Mouse (Mus musculus) c-Kit-positive CD71-negative TER-119-negative erythroid progenitor cells, embryonic 14.5 days (primary cell): ENCODE data around the gene Apbb2.

Source experiments
- DNase-seq: peaks from one replicate; pipeline ENCODE4 v3.0.0-alpha.2; 2013; ENCODE audit warnings: low read depth

The Apbb2 gene

GRCm38 (mm10) chr5:66376589-66377270 lies 241.9 kb downstream of the Apbb2 start:
- DNase-seq = no peak

- no peak for DNase-seq
Observed at GRCm38 (mm10) chr5:66374413-66374812, 244.2 kb downstream of the Apbb2 start.

GRCm38 (mm10) chr5:66373515-66374164 lies 244.9 kb downstream of the Apbb2 start:
- DNase-seq = no peak

- DNase-seq = no peak
Observed at GRCm38 (mm10) chr5:66371131-66371530, 247.5 kb downstream of the Apbb2 start.

GRCm38 (mm10) chr5:66368966-66369365 lies 249.6 kb downstream of the Apbb2 start:
- DNase-seq = peak; percentile 23

DNA sequence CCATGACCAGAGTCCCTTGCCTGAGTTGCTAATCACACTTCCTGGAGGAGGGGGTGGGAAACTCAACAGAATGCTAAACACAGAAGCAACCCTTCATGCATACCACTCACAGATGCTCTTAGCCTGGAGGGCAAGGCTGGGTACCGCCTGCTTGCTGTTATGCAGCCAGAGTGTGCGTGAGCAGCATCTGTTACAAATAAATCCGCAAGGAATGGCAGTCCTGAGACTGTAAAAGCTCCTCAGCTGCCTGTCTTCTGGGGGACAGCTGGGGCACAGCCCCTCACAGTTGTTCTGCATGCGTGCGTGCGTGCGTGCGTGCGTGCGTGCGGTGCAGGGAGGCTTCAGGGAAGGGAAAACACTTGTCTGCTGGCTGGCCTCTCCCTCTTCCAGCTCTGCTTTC lies 250.9 kb downstream of the Apbb2 start:
- DNase-seq = no peak

DNA sequence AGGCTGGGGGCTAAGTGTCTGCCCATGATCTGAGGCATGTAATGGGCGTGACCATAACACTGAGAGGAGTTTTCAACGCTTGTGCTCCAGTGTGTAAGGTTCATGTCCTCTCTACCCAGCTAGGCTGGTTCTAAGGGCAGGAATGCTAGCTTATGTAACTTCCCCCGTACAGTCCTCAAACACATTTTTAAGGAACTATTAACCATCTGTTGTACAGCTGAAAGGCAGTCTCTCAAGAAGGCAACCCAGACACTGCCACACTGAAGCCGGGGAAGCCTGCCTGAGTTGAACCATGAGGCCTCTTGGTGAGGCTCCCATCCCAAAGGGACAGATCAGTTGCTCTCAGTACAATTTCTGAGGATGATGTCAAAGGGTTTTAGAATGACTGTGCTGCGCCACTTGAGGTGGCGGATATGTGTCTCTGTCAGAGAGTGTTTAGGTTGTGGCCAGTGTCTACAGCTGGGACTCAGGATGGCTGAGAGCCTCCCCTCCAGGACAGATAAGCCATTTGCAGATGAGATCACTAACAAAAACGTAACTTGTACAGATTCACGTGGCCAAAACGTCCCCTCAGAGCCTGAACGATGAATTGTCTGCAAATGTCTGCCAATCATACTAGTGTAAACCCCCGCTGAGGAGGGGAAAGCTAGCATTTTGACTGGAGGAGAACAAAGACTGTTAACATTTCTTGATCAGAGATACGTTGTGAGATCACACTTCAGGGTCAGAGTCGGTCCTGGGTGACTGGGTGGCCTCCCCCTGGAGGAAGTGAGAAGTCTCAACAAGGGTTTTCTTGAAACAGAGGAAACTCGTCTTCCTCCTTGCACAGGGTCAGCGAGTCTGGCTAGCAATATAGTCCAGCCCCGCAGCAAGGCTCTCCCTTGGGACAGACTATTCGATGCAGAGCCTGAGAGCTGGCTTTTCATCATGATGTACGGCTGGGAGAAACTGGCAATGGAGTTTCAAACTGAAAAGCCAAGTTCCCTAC lies 255.0 kb downstream of the Apbb2 start:
- DNase-seq = no peak

- no peak for DNase-seq
Observed at GRCm38 (mm10) chr5:66360739-66361138, 257.8 kb downstream of the Apbb2 start.

DNA sequence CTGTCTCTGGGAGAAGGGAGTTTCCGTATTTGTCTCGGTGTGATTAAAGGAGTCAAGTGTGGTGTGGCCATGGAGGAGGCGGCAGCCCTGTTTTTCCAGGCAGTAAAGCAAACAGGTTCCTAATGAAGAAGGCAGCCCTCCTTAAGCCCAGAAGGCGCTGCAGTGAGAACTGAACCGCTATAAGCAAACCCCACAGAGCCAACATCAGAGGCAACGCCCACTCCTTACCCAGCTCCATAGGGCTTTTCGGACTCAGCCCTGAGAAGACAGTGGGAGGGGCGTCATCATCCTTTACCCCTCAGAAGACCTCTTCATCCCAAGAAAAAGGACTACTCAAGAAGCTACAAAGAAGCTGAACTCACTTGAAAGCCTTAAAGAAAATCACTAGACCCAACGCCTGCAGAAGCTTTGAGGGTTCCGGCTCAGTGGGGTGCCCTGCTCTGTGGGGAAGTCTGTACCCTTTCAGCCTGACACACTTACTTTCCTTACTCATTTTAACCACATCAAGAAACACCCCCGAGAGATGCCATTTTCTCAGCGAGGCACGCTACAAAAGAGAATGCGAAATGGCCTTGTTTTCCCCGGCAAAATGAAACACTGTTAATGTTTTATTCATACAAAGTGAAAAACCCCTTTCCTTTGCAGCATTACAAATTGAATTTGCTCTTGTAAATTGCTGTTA lies 258.7 kb downstream of the Apbb2 start:
- no peak for DNase-seq

- DNase-seq = no peak
Observed at GRCm38 (mm10) chr5:66355147-66355546, 263.4 kb downstream of the Apbb2 start.

GRCm38 (mm10) chr5:66353876-66354275 lies 264.7 kb downstream of the Apbb2 start:
- DNase-seq = no peak

DNA sequence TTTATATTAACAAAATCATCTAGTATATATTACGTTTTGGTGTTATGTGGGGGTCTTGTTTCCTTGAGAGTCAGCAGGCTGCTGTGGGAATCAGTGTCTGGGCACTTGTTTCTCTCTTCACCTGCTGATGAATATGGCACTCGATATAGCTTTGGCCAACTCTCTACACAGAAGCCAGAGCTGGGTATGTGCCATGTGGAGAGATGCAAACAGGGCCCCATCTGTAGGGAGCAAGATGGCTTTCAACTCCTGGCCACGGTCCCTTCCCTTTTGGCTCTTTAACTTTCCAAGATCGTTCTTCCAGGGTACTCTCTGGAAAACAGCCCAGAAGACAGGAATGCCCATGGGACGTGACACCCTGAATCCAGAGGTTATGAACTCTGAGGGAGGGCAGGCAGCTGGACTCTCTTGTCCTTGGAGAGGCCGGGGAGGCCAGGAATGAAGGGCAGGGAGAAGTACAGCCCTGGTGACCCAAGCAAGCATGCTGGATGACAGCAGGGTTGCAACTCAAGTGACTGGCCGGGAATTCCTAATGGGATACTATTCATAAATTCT lies 266.7 kb downstream of the Apbb2 start:
- DNase-seq = no peak

GRCm38 (mm10) chr5:66351064-66351463 lies 267.5 kb downstream of the Apbb2 start:
- no peak for DNase-seq

GRCm38 (mm10) chr5:66350611-66351010 lies 268.0 kb downstream of the Apbb2 start:
- no peak for DNase-seq

DNA sequence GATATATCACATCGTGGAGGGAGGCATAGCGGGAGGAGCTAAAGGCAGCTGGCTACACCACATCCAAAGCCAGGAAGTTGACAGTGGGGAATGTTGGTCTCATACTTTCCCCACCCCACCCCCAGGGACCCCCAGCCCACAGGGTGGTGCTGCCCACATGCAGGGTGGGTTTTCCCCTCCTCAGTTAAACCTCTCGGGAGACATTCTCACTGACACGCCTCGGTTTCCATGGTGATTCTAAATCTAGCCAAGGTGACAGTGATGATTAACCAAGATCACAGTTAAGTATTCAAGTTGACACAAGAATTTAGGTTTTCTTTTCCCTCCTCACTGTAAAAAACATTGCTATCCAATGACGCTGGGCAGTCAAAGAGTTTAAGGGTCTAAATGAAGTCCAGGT lies 270.2 kb downstream of the Apbb2 start:
- DNase-seq = no peak

DNA sequence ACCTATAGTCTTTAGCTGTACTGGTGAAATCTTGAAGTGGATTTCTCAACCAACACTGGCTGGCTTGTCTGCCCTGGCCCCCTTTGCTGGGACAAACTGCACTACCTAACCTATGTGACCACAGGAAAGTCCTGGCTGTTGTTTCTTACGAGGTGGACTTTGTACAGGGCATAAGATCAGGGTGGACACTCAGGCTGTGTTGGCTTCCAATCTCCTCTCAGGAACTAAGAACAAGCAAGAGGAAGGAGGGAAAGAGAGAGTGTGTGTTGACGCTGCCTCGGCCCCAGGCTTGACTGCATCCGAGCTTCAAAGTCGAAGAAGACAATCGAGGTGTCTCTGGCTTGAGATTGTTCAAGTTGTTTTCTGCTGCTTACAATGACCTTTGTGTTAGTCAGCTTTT lies 271.8 kb downstream of the Apbb2 start:
- no peak for DNase-seq

GRCm38 (mm10) chr5:66345140-66345539 lies 273.4 kb downstream of the Apbb2 start:
- no peak for DNase-seq

DNA sequence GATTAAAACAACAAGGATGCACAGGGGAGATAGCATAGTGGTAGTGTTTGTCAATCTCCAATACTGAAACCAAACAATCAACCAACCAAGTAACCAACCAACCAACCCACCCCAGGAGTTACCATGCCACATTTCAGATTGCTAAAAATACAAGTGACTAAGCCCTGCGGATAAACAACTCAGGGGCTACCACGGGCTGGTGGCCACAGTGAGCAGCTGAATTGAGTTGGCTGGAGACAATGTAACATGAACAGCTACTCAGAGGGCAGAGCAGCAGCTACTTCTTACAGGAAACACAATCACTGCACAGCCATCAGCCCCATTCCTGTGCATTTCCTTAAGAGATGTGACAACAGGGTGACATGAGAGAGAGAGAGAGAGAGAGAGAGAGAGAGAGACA lies 274.4 kb downstream of the Apbb2 start:
- DNase-seq = no peak

GRCm38 (mm10) chr5:66342285-66342684 lies 276.3 kb downstream of the Apbb2 start:
- DNase-seq = no peak

DNA sequence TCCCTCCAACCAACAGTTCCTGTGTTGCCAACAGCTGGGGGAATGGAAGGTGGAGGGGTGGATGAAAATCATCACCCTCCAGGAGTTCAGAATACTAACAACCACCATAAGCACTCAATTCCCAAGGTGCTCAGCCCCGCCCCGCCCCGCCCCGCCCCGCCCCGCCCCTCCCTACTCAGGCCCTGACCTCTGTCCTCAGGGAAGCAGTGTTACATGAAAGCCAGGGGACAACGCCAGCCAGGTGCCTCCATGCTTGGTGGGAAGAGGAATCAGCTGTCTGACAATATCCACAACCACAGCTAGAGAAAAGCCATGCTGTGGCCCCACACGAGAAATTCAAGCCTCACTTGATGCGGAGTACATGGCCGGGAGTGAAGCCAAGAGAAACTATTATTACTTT lies 276.7 kb downstream of the Apbb2 start:
- no peak for DNase-seq

DNA sequence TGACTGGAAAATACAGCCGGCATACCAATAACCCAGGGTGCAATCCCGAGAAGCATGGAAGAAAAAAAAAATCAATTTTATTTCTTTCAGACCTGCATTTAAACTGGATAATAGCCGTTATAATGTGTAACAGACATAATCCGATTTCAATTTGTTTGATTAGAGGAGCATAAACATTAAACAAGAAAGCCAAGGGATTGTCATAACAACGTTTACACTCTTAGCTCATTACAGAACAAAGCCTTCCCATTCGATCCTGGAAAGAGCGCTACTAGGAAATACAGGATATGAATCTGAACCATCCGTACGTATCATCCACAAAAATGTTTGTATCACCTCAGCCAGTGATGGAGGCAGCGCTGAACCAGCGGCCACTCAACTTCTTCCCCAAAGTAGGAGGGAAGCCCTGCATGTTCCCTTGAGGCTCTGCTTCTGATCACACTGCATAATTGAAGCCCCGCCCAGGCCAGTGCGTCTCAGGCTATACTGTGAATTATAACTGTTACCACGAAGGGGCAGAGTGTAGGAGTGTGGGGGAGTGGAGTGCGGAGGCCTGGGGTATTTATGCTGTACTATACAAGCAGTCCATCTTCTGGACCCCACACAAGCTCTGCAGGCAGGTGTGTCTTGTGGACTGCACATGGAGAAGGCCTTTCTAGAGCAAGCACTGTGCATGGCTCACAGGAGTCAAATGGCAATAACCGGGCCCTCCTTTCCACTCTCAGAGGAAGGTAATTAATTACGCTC lies 278.1 kb downstream of the Apbb2 start:
- DNase-seq = no peak
